Mouse (Mus musculus) liver, adult 2 months (tissue): ENCODE results near the gene Cers5. TPM values are rescaled to one million over a fixed set of nuclear protein-coding genes. Genes with fewer than 3 reads are reported as not detected.
A peak's percentile ranks its signal among the peaks of the same experiment; 100 is the strongest.
"Not testable (repeated sequence)": the region's sequence is repeated elsewhere in the genome, so short reads cannot be mapped to it uniquely, and the experiment has no call there.

Experiments used
- DNase-seq: peaks from one replicate; pipeline ENCODE4 v3.0.0-alpha.2; 2011; ENCODE audit warnings: low read depth, low spot score; ENCODE audit errors: extremely low read depth
- H3K27ac ChIP-seq: fragments of 200-500 bp; replicated peaks from 2 replicates; pipeline ENCODE4 v1.5.1; 2012; ENCODE audit warnings: low read depth, mild to moderate bottlenecking, control low read depth, inconsistent platforms, low read length; ENCODE audit not compliant: insufficient read depth
- H3K27me3 ChIP-seq: fragments of 200-500 bp; 2 replicates; pipeline ENCODE4 v1.6.1; 2012; ENCODE audit warnings: mild to moderate bottlenecking, moderate library complexity, low read length, inconsistent platforms; ENCODE audit not compliant: control insufficient read depth, insufficient read depth
- H3K36me3 ChIP-seq: fragments of 200-500 bp; 2 replicates; pipeline ENCODE4 v1.6.1; 2012; ENCODE audit warnings: low read length, inconsistent platforms; ENCODE audit not compliant: control insufficient read depth, insufficient read depth
- H3K4me1 ChIP-seq: fragments of 200-500 bp; 2 replicates; pipeline ENCODE4 v1.6.1; 2011; ENCODE audit warnings: low read length; ENCODE audit not compliant: control insufficient read depth, insufficient read depth
- H3K4me3 ChIP-seq: fragments of 200-500 bp; 2 replicates; pipeline ENCODE4 v1.5.1; 2011; ENCODE audit warnings: low read depth, mild to moderate bottlenecking, control low read depth, low read length, moderate library complexity; ENCODE audit not compliant: insufficient read depth
- H3K79me2 ChIP-seq: fragments of 200-500 bp; 2 replicates; pipeline ENCODE4 v1.6.1; 2012; ENCODE audit warnings: inconsistent platforms, mild to moderate bottlenecking, low read length, moderate library complexity; ENCODE audit not compliant: control insufficient read depth, insufficient read depth
- H3K9ac ChIP-seq: fragments of 200-500 bp; 2 replicates; pipeline ENCODE4 v1.6.1; 2012; ENCODE audit warnings: low read depth, mild to moderate bottlenecking, control low read depth, inconsistent platforms, low read length
- CTCF ChIP-seq: fragments of 200-500 bp; IDR thresholded peaks from 2 replicates; pipeline ENCODE4 v1.5.1; 2011; ENCODE audit warnings: low read depth, low read length, control low read depth
- POLR2A ChIP-seq: fragments of 200-500 bp; IDR thresholded peaks from 2 replicates; pipeline ENCODE4 v1.6.1; 2011; ENCODE audit warnings: low read length, control low read depth; ENCODE audit not compliant: insufficient read depth; ENCODE audit errors: extremely low read depth
- WGBS: fragments of 180-500 bp; shearing (Covaris S2); methylation state at CpG from one replicate; pipeline ENCODE4 v1.1.7; 2018; 5-methylcytosine and 5-hydroxymethylcytosine counted together
- polyA plus RNA-seq: library from polyadenylated mRNA; depleted of rRNA; stranded (reverse); fragments of >200 nt; gene quantifications from 2 replicates; pipeline ENCODE4 v1.2.3, GENCODE M21; 2012
- total RNA-seq: library from RNA; depleted of rRNA; stranded (reverse); fragments of >200 nt; gene quantifications from 2 replicates; pipeline ENCODE4 v1.2.3, GENCODE M21; 2014

Cers5 gene
- total and polyA plus RNA-seq, 2 experiments = 2.0 to 3.2 TPM

- peaks cover 8% of the 10 kb centered on the region for H3K4me1 ChIP-seq
- no peak overlapping the region for H3K9ac ChIP-seq
- no peak overlapping the region for H3K27ac ChIP-seq
- 0 out of 2 replicates have a peak, but pooled peaks cover 3% of the 10 kb centered on the region for H3K79me2 ChIP-seq
- peaks cover 4% of the 10 kb centered on the region; the same call in 1 of the 2 replicates for H3K36me3 ChIP-seq
- no peak for DNase-seq
- H3K4me3 ChIP-seq = no peak overlapping the region
- TF ChIP-seq POLR2A = no peak
- no peak for TF ChIP-seq CTCF
- H3K27me3 ChIP-seq = no peaks in the 10 kb centered on the region
- WGBS = 87% methylated on average over 7 of the region's 7 CpGs
These were observed 67.8 kb downstream of the Cers5 start for GRCm38 (mm10) chr15:99704881-99705280.

GRCm38 (mm10) chr15:99704041-99704681 is 68.5 kb downstream of the Cers5 start:
- H3K27ac ChIP-seq = no peak overlapping the region
- H3K36me3 ChIP-seq = peaks cover 4% of the 10 kb centered on the region; the same call in 1 of the 2 replicates
- peak; percentile 55 for DNase-seq
- peaks cover 6% of the 10 kb centered on the region; the same call in 1 of the 2 replicates for H3K4me1 ChIP-seq
- H3K27me3 ChIP-seq = no peaks in the 10 kb centered on the region
- no peak overlapping the region for H3K9ac ChIP-seq
- H3K4me3 ChIP-seq = no peak overlapping the region
- no peak for TF ChIP-seq CTCF
- TF ChIP-seq POLR2A = no peak
- 0 out of 2 replicates have a peak, but pooled peaks cover 3% of the 10 kb centered on the region for H3K79me2 ChIP-seq
- WGBS = 62% methylated on average over 23 of the region's 23 CpGs

- Histone ChIP-seq H3K4me3 (no peak overlapping the region), H3K9ac (no peak overlapping the region), H3K36me3 (peaks cover 4% of the 10 kb centered on the region; the same call in 1 of the 2 replicates), H3K27me3 (no peaks in the 10 kb centered on the region), H3K79me2 (0 out of 2 replicates have a peak, but pooled peaks cover 3% of the 10 kb centered on the region), H3K27ac (no peak overlapping the region), H3K4me1 (peaks cover 6% of the 10 kb centered on the region; the same call in 1 of the 2 replicates)
- no peak for DNase-seq
- 86% methylated on average over 5 of the region's 5 CpGs for WGBS
- TF ChIP-seq CTCF (no peak), POLR2A (no peak)
These were observed 69.0 kb downstream of the Cers5 start for GRCm38 (mm10) chr15:99703676-99704040.

GRCm38 (mm10) chr15:99703104-99703503 is 69.6 kb downstream of the Cers5 start:
- Histone ChIP-seq H3K9ac (no peak overlapping the region), H3K4me3 (no peak overlapping the region)
- WGBS = 90% methylated on average over 9 of the region's 9 CpGs

GRCm38 (mm10) chr15:99701999-99702900 is 70.4 kb downstream of the Cers5 start, which contains the start of gene Smarcd1:
TSS of gene Smarcd1 (plus strand) at chr15:99702129.
- 2% methylated on average over 71 of the region's 71 CpGs for WGBS
- peak within 1 kb of the TSS; percentile 67 for H3K4me3 ChIP-seq
- H3K4me1 ChIP-seq = peaks cover 6% of the 10 kb centered on the region; the same call in 1 of the 2 replicates
- H3K79me2 ChIP-seq = 0 out of 2 replicates have a peak, but pooled peaks cover 3% of the 10 kb centered on the region
- peak within 1 kb of the TSS; percentile 70 for H3K27ac ChIP-seq
- no peaks in the 10 kb centered on the region for H3K27me3 ChIP-seq
- H3K36me3 ChIP-seq = peaks cover under 1% of the 10 kb centered on the region; the same call in 1 of the 2 replicates
- peak; percentile 72 for DNase-seq
- TF ChIP-seq POLR2A (0 out of 2 replicates have a peak, but pooled peaks have one; percentile 14), CTCF (peak; percentile 88)
- peak within 1 kb of the TSS; percentile 92 for H3K9ac ChIP-seq

More at GRCm38 (mm10) chr15:99703104-99703503, 69.6 kb downstream of the Cers5 start:
- no peak overlapping the region for H3K27ac ChIP-seq
- H3K4me1 ChIP-seq = peaks cover 6% of the 10 kb centered on the region; the same call in 1 of the 2 replicates
- peaks cover 4% of the 10 kb centered on the region; the same call in 1 of the 2 replicates for H3K36me3 ChIP-seq
- no peak for DNase-seq
- TF ChIP-seq CTCF (no peak), POLR2A (no peak)
- H3K79me2 ChIP-seq = 0 out of 2 replicates have a peak, but pooled peaks cover 3% of the 10 kb centered on the region
- no peaks in the 10 kb centered on the region for H3K27me3 ChIP-seq

- H3K4me3 ChIP-seq = peak overlapping the region; percentile 67
- 37% methylated on average over 16 of the region's 16 CpGs for WGBS
- not testable (repeated sequence) for DNase-seq, H3K79me2 ChIP-seq, H3K36me3 ChIP-seq, H3K9ac ChIP-seq, H3K4me1 ChIP-seq, H3K27ac ChIP-seq, H3K27me3 ChIP-seq
These were observed 71.1 kb downstream of the Cers5 start for GRCm38 (mm10) chr15:99701640-99701998.
